Mouse (Mus musculus) frontal cortex, postnatal 10 days (tissue): Measurements from ENCODE around the gene Vps9d1.
"Not testable (repeated sequence)": the region's sequence is repeated elsewhere in the genome, so short reads cannot be mapped to it uniquely, and the experiment has no call there.

Experiments
- DNase-seq, 2 experiments: peaks; one replicate each; pipeline ENCODE4 v3.0.0; 2022; ENCODE audit warnings: low spot score in 2 of 2, mixed read lengths in 1 of 2

Vps9d1 gene

DNA sequence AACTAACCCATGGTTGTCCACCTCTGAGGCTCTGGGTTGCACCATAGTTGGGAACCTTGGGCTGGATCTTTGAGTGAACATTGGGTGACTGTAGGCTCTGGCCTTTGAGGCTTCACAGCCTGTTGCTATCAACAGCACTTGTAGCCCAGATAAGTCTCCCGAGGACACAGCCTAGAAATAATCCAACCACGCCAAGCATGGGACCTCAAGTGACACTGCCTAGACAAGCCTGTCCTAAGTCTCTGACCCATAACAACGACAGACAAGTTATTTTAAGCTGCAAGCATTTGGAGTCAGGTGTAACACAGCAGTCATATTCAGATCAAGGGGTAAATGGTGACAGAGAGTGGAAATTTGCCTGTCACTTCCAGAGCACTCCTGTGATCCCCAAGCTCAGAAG lies 38.7 kb downstream of the Vps9d1 start:
- no peak for DNase-seq

GRCm38 (mm10) chr8:123213118-123213772 lies 40.9 kb downstream of the Vps9d1 start:
- DNase-seq = no peak

DNA sequence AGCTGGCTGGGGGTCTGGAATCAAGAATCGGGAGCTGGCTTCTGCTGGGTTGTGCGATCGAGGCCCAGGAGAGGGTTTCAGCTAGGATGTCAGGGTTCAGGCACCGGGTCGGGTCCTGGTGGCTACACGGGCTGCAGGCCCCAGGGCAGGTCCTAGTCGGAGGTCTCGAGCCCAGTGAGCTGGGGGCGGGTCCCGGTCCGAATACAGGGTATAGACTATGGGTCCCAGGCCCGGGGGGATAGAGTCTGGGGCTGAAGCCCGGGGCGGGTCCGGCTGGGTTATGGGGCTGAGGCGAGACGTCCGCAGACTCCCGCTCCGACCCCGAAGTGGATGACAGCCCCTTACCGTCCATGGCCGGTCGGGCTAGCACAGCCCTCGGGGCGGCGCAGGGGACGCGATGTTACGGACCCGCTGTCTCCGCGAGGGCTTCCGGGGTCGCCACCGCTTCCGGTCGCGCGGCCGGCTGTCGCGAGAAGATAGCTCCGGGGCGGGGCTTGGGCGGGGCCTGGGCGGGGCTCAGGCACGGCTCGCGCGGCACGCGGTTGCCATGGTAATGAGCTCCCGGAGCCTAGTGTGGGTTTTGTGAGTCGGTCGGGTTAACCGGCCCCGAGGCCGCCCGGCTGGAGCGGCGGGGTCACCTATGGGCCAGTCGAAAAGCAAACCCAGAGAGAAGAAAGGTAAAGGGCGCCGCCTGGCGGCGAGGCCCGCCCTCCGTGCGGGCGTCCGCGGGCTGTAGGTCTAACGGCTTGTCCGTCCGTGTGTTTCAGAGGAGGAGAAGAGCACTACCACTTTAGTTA lies 41.6 kb downstream of the Vps9d1 start, which contains the start of the genes Chmp1a and Spata33:
Chmp1a (minus strand) TSS at position 443 of the 797 bp plus-strand sequence.
Spata33 (plus strand) TSS at position 512 of the 797 bp plus-strand sequence.
- peak; percentile 88 for DNase-seq

GRCm38 (mm10) chr8:123211876-123212275 lies 42.3 kb downstream of the Vps9d1 start:
- no peak for DNase-seq

GRCm38 (mm10) chr8:123203571-123203970 lies 50.6 kb downstream of the Vps9d1 start:
- DNase-seq = no peak

GRCm38 (mm10) chr8:123202288-123202687 lies 51.9 kb downstream of the Vps9d1 start:
- DNase-seq = peak in 1 of 2 experiments; percentile 67

GRCm38 (mm10) chr8:123199864-123200263 lies 54.3 kb downstream of the Vps9d1 start:
- no peak for DNase-seq

DNA sequence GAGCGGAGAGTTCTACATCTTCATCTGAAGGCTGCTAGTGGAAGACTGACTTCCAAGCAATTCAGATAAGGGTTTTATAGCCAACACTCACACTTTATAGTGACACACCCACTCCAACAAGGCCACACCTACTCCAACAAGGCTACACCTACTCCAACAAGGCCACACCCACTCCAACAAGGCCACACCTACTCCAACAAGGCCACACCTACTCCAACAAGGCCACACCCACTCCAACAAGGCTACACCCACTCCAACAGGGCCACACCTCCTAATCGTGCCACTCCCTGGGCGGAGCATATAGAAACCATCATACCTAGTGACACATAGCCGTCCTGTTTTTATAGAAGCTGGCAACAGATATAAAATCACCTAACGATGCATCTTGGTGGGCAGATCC lies 57.1 kb downstream of the Vps9d1 start:
- DNase-seq = not testable (repeated sequence)

GRCm38 (mm10) chr8:123193771-123194170 lies 60.4 kb downstream of the Vps9d1 start:
- DNase-seq = no peak
